Mouse (Mus musculus) small intestine, adult 2 months (tissue): Measurements from ENCODE around the gene Cfap299.

ENCODE experiments used
- CTCF ChIP-seq: fragments of 200-500 bp; IDR thresholded peaks from 2 replicates; pipeline ENCODE4 v1.5.1; 2012; ENCODE audit warnings: low read depth, mild to moderate bottlenecking, control low read depth, inconsistent platforms, low read length, moderate library complexity, mixed read lengths; ENCODE audit not compliant: insufficient replicate concordance, insufficient read length; ENCODE audit errors: extremely low read depth
- POLR2A ChIP-seq: fragments of 200-500 bp; IDR thresholded peaks from 2 replicates; pipeline ENCODE4 v1.6.1; 2012; ENCODE audit warnings: low read depth, mild to moderate bottlenecking, control low read depth, inconsistent platforms, low read length, moderate library complexity

- TF ChIP-seq POLR2A (no peak), CTCF (no peak)
These were observed 240.0 kb downstream of the Cfap299 start for GRCm38 (mm10) chr5:98569029-98569513.
